Mouse (Mus musculus) midbrain, postnatal 0 days (tissue): ENCODE data around the gene Gm28042. TPM values are rescaled to one million over a fixed set of nuclear protein-coding genes. Genes with fewer than 3 reads are reported as not detected.

Experiments
- ATAC-seq: fragments of 200-750 bp; cut with Nextera tagmentation; 2 replicates; pipeline ENCODE4 v1.8.0; 2017; ENCODE audit warnings: moderate number of reproducible peaks, mild to moderate bottlenecking, moderate TSS enrichment, moderate library complexity; ENCODE audit not compliant: low FRiP score
- DNase-seq: peaks from one replicate; pipeline ENCODE4 v3.0.0-alpha.2; 2015; ENCODE audit warnings: low spot score
- H3K27ac ChIP-seq: fragments of 300-500 bp; sonication (generic); 2 replicates; pipeline ENCODE4 v1.5.1; 2014; ENCODE audit warnings: low read depth, mild to moderate bottlenecking, low read length, mixed read lengths
- H3K27me3 ChIP-seq: fragments of 300-500 bp; sonication (generic); 2 replicates; pipeline ENCODE4 v1.6.1; 2014; ENCODE audit warnings: low read length, control low read depth, mixed read lengths; ENCODE audit not compliant: insufficient read depth
- H3K36me3 ChIP-seq: fragments of 300-500 bp; sonication (generic); 2 replicates; pipeline ENCODE4 v1.6.1; 2014; ENCODE audit warnings: low read length, control low read depth, mixed read lengths; ENCODE audit not compliant: insufficient read depth
- H3K4me1 ChIP-seq: fragments of 300-500 bp; sonication (generic); 2 replicates; pipeline ENCODE4 v1.6.1; 2014; ENCODE audit warnings: mild to moderate bottlenecking, control low read depth, antibody characterized with exemption, low read length, mixed read lengths; ENCODE audit not compliant: insufficient read depth
- H3K4me2 ChIP-seq: fragments of 300-500 bp; sonication (generic); 2 replicates; pipeline ENCODE4 v1.6.1; 2014; ENCODE audit warnings: low read depth, mild to moderate bottlenecking, low read length, mixed read lengths; ENCODE audit not compliant: poor library complexity, severe bottlenecking
- H3K4me3 ChIP-seq: fragments of 300-500 bp; sonication (generic); 2 replicates; pipeline ENCODE4 v1.5.1; 2014; ENCODE audit warnings: low read depth, mild to moderate bottlenecking, low read length, moderate library complexity
- H3K9ac ChIP-seq: fragments of 300-500 bp; sonication (generic); replicated peaks from 2 replicates; pipeline ENCODE4 v1.6.1; 2014; ENCODE audit warnings: mild to moderate bottlenecking, low read length, moderate library complexity, mixed read lengths; ENCODE audit not compliant: poor library complexity, severe bottlenecking
- H3K9me3 ChIP-seq: fragments of 300-500 bp; sonication (generic); 2 replicates; pipeline ENCODE4 v1.6.1; 2016; ENCODE audit warnings: low read length, control low read depth
- CTCF ChIP-seq: IDR thresholded peaks from 2 replicates; pipeline ENCODE4 v1.5.1; 2016; ENCODE audit warnings: antibody characterized with exemption, mild to moderate bottlenecking
- WGBS: fragments of 180-500 bp; shearing (Covaris S2); extraction: QIAGEN DNeasy Blood & Tissue Kit; methylation state at CpG from one replicate; pipeline ENCODE4 v1.1.7; 2014; 5-methylcytosine and 5-hydroxymethylcytosine counted together
- polyA plus RNA-seq: library from polyadenylated mRNA; unstranded; fragments of >200 nt; fragmentation: Nextera tagmentation; extraction: Ambion mirVana; gene quantifications from 2 replicates; pipeline ENCODE4 v1.2.1, GENCODE M21; 2015
- total RNA-seq: library from RNA; depleted of rRNA; stranded (reverse); fragments of >200 nt; gene quantifications from 2 replicates; pipeline ENCODE4 v1.2.3, GENCODE M21; 2014

Gm28042 gene
- total and polyA plus RNA-seq, 2 experiments from 2014 or later: 0.98 to 6.6 TPM

DNA sequence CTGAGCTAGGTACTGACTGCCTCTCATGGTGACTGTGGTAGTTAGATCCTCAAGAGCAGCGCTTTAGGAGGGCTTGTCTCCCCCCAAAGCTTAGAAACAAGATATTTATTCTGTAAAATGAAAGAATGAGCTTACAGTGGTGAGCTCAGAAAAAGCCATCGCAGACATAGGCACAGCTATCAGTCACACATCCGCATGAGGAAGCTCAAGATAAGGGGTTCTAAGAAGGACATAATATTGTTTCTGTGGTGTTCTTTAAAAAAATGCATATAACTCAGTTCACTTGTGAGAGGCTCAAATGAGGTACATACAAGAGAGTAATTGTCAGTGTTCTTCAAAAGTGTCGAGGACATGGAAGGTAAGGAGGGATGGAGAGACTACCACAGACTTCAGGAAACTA is 11.4 kb upstream of the Gm28042 start:
- ATAC-seq: no peak
- H3K9me3 ChIP-seq: no peaks in the 10 kb centered on the region
- H3K4me1 ChIP-seq: no peaks in the 10 kb centered on the region
- H3K4me3 ChIP-seq: no peak overlapping the region
- H3K9ac ChIP-seq: no peak overlapping the region
- no peak overlapping the region for H3K27ac ChIP-seq
- 90% methylated on average over 4 of the region's 4 CpGs for WGBS
- peaks cover 72% of the 10 kb centered on the region for H3K36me3 ChIP-seq
- no peaks in the 10 kb centered on the region for H3K27me3 ChIP-seq
- no peak for DNase-seq
- H3K4me2 ChIP-seq: no peak overlapping the region
- TF ChIP-seq CTCF: no peak

DNA sequence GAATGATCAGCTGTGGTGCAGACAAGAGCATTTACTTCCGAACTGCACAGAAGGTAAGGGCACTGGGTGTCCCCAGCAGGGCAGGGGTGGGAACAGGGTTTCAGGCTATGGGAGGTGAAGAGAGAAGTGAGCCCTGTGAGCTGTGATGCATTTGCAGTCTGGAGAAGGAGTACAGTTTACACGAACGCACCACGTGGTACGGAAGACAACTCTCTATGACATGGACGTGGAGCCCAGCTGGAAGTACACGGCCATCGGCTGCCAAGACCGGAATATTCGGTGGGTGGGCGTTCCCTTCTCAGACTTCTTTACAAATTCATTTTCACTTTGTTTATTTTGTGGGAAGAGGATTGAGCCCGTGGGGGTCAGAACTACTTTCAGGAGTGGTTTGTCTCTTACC is 9.7 kb upstream of the Gm28042 start:
- H3K4me3 ChIP-seq: no peak overlapping the region
- TF ChIP-seq CTCF: no peak
- 85% methylated on average over 12 of the region's 12 CpGs for WGBS
- H3K9me3 ChIP-seq: no peaks in the 10 kb centered on the region
- no peak overlapping the region for H3K4me2 ChIP-seq
- no peak for ATAC-seq
- H3K27me3 ChIP-seq: no peaks in the 10 kb centered on the region
- no peak overlapping the region for H3K9ac ChIP-seq
- no peak for DNase-seq
- H3K27ac ChIP-seq: no peak overlapping the region
- no peaks in the 10 kb centered on the region for H3K4me1 ChIP-seq
- H3K36me3 ChIP-seq: peaks cover 86% of the 10 kb centered on the region

DNA sequence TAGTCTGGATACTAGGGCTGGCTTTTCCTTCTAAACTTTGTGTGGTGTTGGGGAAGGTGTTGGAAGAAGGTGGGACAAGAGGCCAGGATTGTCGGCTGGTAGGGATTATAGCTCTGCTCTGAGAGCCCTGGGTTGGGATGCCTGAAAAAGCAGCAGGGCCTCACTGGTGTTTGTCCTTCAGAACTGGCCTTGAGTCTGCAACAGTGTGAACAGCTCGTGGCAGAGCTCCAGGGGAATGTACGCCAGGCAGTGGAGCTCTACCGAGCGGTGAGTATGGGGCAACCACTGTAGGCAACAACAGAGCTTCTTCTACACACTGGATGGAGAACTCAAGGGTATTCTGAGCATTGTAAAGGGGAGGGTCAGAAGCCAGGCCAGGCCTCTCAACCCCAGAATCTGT is 3.0 kb upstream of the Gm28042 start:
- DNase-seq: no peak
- Histone ChIP-seq H3K4me1 (peaks cover 9% of the 10 kb centered on the region; the same call in 1 of the 2 replicates), H3K4me2 (no peak overlapping the region), H3K27ac (no peak overlapping the region), H3K36me3 (peaks cover 60% of the 10 kb centered on the region), H3K27me3 (no peaks in the 10 kb centered on the region), H3K4me3 (no peak overlapping the region), H3K9ac (0 out of 2 replicates have a peak overlapping the region, but pooled peaks have one; percentile 4), H3K9me3 (no peaks in the 10 kb centered on the region)
- 89% methylated on average over 5 of the region's 5 CpGs for WGBS
- TF ChIP-seq CTCF: no peak
- no peak for ATAC-seq

DNA sequence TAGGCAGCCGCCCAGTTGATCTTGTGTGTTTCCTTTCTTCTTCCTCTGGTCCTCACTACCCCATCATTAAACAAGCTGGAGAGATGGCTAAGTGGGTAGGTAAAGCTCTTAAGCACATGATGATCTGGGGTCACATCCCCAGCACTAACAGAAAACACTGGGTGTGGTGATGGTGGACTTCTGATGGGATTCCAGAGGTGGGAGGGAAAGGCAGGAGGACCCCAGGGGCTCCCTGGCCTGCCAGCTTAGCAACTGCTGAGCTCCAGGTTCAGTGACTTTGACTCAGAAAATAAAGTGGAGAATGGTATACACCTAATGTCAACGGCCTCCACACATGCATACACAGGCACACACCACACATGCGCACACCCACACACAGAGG is 648 bp downstream of the Gm28042 start:
- no peak for DNase-seq
- peaks cover 9% of the 10 kb centered on the region; the same call in 1 of the 2 replicates for H3K4me1 ChIP-seq
- TF ChIP-seq CTCF: no peak

DNA sequence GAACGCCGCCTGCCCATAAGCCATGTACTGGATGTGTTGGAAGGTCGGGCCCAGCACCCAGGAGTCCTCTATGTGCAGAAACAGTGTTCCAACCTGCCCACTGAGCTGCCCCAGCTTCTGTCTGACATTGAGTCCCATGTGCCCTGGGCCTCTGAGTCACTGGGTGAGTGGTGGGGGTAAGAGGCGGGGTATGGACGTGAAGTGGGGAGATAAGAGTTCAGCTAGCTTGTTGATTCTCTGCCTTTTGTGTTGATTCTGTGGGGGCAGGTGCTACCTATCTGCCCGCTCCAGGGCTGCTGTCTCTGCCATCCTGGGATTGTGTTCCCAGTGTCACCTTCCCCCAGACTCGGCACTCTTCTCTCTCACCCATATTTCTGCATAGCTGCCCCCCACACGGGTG is 3.1 kb downstream of the Gm28042 start:
- ATAC-seq (no peak), DNase-seq (no peak)
- no peak overlapping the region for H3K4me2 ChIP-seq
- no peaks in the 10 kb centered on the region for H3K27me3 ChIP-seq
- peaks cover 9% of the 10 kb centered on the region; the same call in 1 of the 2 replicates for H3K4me1 ChIP-seq
- H3K4me3 ChIP-seq: no peak overlapping the region
- no peak for TF ChIP-seq CTCF
- H3K36me3 ChIP-seq: peaks cover 21% of the 10 kb centered on the region
- no peaks in the 10 kb centered on the region for H3K9me3 ChIP-seq
- H3K9ac ChIP-seq: no peak overlapping the region
- no peak overlapping the region for H3K27ac ChIP-seq
- WGBS: 91% methylated on average over 8 of the region's 8 CpGs

More for the DNA sequence above, 648 bp downstream of the Gm28042 start:
- Histone ChIP-seq H3K27ac (peak overlapping the region; percentile 81), H3K4me3 (peak overlapping the region; percentile 58), H3K4me2 (peak overlapping the region; percentile 64), H3K9me3 (no peaks in the 10 kb centered on the region), H3K36me3 (peaks cover 35% of the 10 kb centered on the region), H3K9ac (peak overlapping the region; percentile 56), H3K27me3 (no peaks in the 10 kb centered on the region)
- peak; percentile 15; the same call in 1 of the 2 replicates for ATAC-seq
- 50% methylated on average over 3 of the region's 3 CpGs for WGBS

- Histone ChIP-seq H3K4me2 (no peak within 1 kb of the TSS), H3K9me3 (no peaks in the 10 kb centered on the region), H3K27ac (no peak within 1 kb of the TSS), H3K4me3 (no peak within 1 kb of the TSS), H3K36me3 (peaks cover 29% of the 10 kb centered on the region), H3K27me3 (no peaks in the 10 kb centered on the region), H3K9ac (no peak within 1 kb of the TSS), H3K4me1 (peaks cover 7% of the 10 kb centered on the region; the same call in 1 of the 2 replicates)
- WGBS: 93% methylated on average over 12 of the region's 12 CpGs
- TF ChIP-seq CTCF: no peak
- ATAC-seq: no peak
- DNase-seq: no peak
These were observed 5.6 kb downstream of the Gm28042 start, which contains the start of gene Pla2g4b for GRCm38 (mm10) chr2:120032726-120033467. Gene Pla2g4b (plus strand): TSS chr2:120033417.
